In the genomic region with DNA sequence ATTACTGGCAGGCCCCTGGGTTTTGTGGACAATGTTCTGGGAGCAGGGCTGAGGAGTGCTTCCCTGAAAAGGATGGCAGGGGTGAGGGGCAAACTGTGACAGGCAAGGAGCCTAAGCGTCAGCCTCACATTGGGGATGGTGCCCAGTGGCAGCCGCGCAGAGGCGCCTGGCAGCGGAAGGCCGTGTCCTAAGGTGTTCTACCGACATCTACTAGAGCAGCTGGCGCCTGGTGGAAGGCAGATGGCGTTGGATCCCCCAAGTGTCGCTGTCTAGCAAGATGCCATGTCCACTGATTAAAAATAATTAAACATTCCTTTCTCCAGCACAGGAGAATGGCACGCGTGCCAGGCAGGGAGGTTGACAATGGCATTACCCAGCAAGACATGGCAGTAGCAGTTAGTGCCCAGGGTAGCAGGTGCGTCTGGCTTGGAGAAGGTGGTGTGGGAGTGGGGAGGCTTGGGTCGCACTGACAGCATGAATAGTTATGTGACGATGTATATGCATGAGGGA, we compare ENCODE assay signal across 10 mouse cellular contexts.
A peak's percentile ranks its signal among the peaks of the same experiment; 100 is the strongest.
DNase-seq lines count a peak whose midpoint lies in the region; ATAC-seq and TF ChIP-seq lines count a peak whose summit lies in the region.
"Had no signal": no experiment of that assay in that cellular context is flagged by ENCODE, and none has a peak within 500 bp of the region (broad histone marks: within the 10 kb centered on the region; RNA-seq: fewer than 3 reads in every experiment).

No protein-coding gene starts in this region.

- 0 out of 2 replicates have a peak, but pooled peaks have one; percentile 29 for ATAC-seq in lung, embryonic 14.5 days (ENCODE audit: insufficient read depth)
- peak; percentile 71 for ATAC-seq in forebrain, postnatal 0 days
- ATAC-seq in midbrain, embryonic 14.5 days (ENCODE audit: low FRiP score, low TSS enrichment), result peak; percentile 85
- ATAC-seq: activated CD4-positive, CD25-positive, alpha-beta regulatory T cell, adult 4 months had no signal

- peak overlapping the region; percentile 37; the same call in 1 of the 2 replicates for H3K4me2 ChIP-seq in lung, embryonic 14.5 days
- H3K4me2 ChIP-seq in forebrain, postnatal 0 days (ENCODE audit: low read depth), result peak overlapping the region; percentile 22
- H3K4me2 ChIP-seq in midbrain, embryonic 14.5 days (ENCODE audit: low read length), result peak overlapping the region; percentile 43

- H3K27ac ChIP-seq in lung, embryonic 14.5 days (ENCODE audit: low read depth), result no peak overlapping the region
- no peak overlapping the region for H3K27ac ChIP-seq in forebrain, postnatal 0 days (ENCODE audit: low read depth, low read length)
- peak overlapping the region; percentile 80 for H3K27ac ChIP-seq in midbrain, embryonic 14.5 days (replicated peaks; ENCODE audit: low read depth, low read length)

- no peak for TF ChIP-seq CTCF in lung, embryonic 14.5 days (IDR thresholded peaks at IDR 0.05; ENCODE audit: low read depth)
- TF ChIP-seq CTCF in forebrain, postnatal 0 days (IDR thresholded peaks at IDR 0.05; ENCODE audit: low read depth), result no peak

- no peak overlapping the region for H3K4me3 ChIP-seq in lung, embryonic 14.5 days (ENCODE audit: low read depth, low read length)
- H3K4me3 ChIP-seq in forebrain, postnatal 0 days (ENCODE audit: low read depth, low read length), result no peak overlapping the region
- no peak overlapping the region for H3K4me3 ChIP-seq in midbrain, embryonic 14.5 days (replicated peaks; ENCODE audit: low read depth, low read length)

- H3K4me1 ChIP-seq in lung, embryonic 14.5 days (ENCODE audit: insufficient read depth), result peaks cover 7% of the 10 kb centered on the region; the same call in 1 of the 2 replicates
- peaks cover 17% of the 10 kb centered on the region; the same call in 1 of the 2 replicates for H3K4me1 ChIP-seq in forebrain, postnatal 0 days (ENCODE audit: insufficient read depth)
- peaks cover 32% of the 10 kb centered on the region for H3K4me1 ChIP-seq in midbrain, embryonic 14.5 days (ENCODE audit: control insufficient read depth, insufficient read depth, low read length)

- 37% methylated on average over 15 of the region's 15 CpGs for WGBS in lung, embryonic 14.5 days
- 28% methylated on average over 15 of the region's 15 CpGs for WGBS in forebrain, postnatal 0 days
- 7% methylated on average over 15 of the region's 15 CpGs for WGBS in midbrain, embryonic 14.5 days

- no peak overlapping the region for H3K9ac ChIP-seq in lung, embryonic 14.5 days
- no peak overlapping the region for H3K9ac ChIP-seq in forebrain, postnatal 0 days
- no peak overlapping the region for H3K9ac ChIP-seq in midbrain, embryonic 14.5 days (replicated peaks; ENCODE audit: low read length)

- peak; percentile 9 to 12 for DNase-seq in cerebellum, postnatal 36 days
- no peak for DNase-seq in cerebellum, adult 11 months
- DNase-seq in lung, embryonic 14.5 days, result no peak
- DNase-seq in lung, postnatal 25 days (ENCODE audit: low spot score), result no peak
- DNase-seq in forebrain, postnatal 0 days, result peak; percentile 56
- peak; percentile 71 for DNase-seq in midbrain, embryonic 14.5 days
- no peak for DNase-seq in gastrocnemius, postnatal 25 days
- DNase-seq in kidney, postnatal 4 days, result no peak
- DNase-seq: lung, postnatal 14 days had no signal

- H3K9me3 ChIP-seq in lung, embryonic 14.5 days (ENCODE audit: low read depth, low read length), result no peaks in the 10 kb centered on the region
- H3K9me3 ChIP-seq in forebrain, postnatal 0 days (ENCODE audit: low read length), result no peaks in the 10 kb centered on the region
- no peaks in the 10 kb centered on the region for H3K9me3 ChIP-seq in midbrain, embryonic 14.5 days (ENCODE audit: control insufficient read depth, low read length)

- H3K36me3 ChIP-seq in lung, embryonic 14.5 days (ENCODE audit: insufficient read depth), result no peaks in the 10 kb centered on the region
- H3K36me3 ChIP-seq in forebrain, postnatal 0 days (ENCODE audit: insufficient read depth), result no peaks in the 10 kb centered on the region
- H3K36me3 ChIP-seq in midbrain, embryonic 14.5 days (ENCODE audit: control insufficient read depth, insufficient read depth, low read length), result no peaks in the 10 kb centered on the region

- no peaks in the 10 kb centered on the region for H3K27me3 ChIP-seq in lung, embryonic 14.5 days (ENCODE audit: insufficient read depth, low read length)
- no peaks in the 10 kb centered on the region for H3K27me3 ChIP-seq in forebrain, postnatal 0 days (ENCODE audit: insufficient read depth, low read length)
- no peaks in the 10 kb centered on the region for H3K27me3 ChIP-seq in midbrain, embryonic 14.5 days (ENCODE audit: control insufficient read depth, insufficient read depth, low read length)

Comparison
In these comparisons a context has a peak if more than half of its experiments do, and no peak if none do; other contexts are left out.
1. DNase-seq: peak in cerebellum, postnatal 36 days (2 of 2), forebrain, postnatal 0 days (single experiment) and midbrain, embryonic 14.5 days (single experiment); none in cerebellum, adult 11 months (single experiment), lung, embryonic 14.5 days (single experiment), lung, postnatal 25 days (single experiment), gastrocnemius, postnatal 25 days (single experiment) and kidney, postnatal 4 days (0 of 2).
2. ATAC-seq: peak in every context shown above with its lines; median percentile 85 in midbrain, embryonic 14.5 days; 71 in forebrain, postnatal 0 days; 29 in lung, embryonic 14.5 days.
3. Peak in every context shown above with its lines, with median percentiles within 50 percentile points of each other: H3K4me2 ChIP-seq.